Mouse (Mus musculus) myocyte (in vitro differentiated cells): ENCODE results near the gene Nepro. TPM values are rescaled to one million over a fixed set of nuclear protein-coding genes. Genes with fewer than 3 reads are reported as not detected.

ENCODE experiments used
- H3K27me3 ChIP-seq: one replicate; pipeline ENCODE4 v1.6.1; 2011; ENCODE audit not compliant: control insufficient read depth, insufficient read depth, insufficient read length
- H3K36me3 ChIP-seq: one replicate; pipeline ENCODE4 v1.6.1; 2011; ENCODE audit not compliant: control insufficient read depth, insufficient read depth
- H3K4me2 ChIP-seq: one replicate; pipeline ENCODE4 v1.6.1; 2011; ENCODE audit warnings: low read depth, control low read depth
- H3K4me3 ChIP-seq: one replicate; pipeline ENCODE4 v1.5.1; 2011; ENCODE audit warnings: mild to moderate bottlenecking, control low read depth, moderate library complexity
- H3K79me2 ChIP-seq: one replicate; pipeline ENCODE4 v1.6.1; 2011; ENCODE audit not compliant: control insufficient read depth, insufficient read depth
- H3ac ChIP-seq: one replicate; pipeline ENCODE4 v1.6.1; 2011; ENCODE audit not compliant: control insufficient read depth, insufficient read length
- CEBPB ChIP-seq: IDR thresholded peaks from 2 replicates; pipeline ENCODE4 v1.6.1; 2011; ENCODE audit warnings: mild to moderate bottlenecking, moderate library complexity; ENCODE audit not compliant: poor library complexity, insufficient read depth, severe bottlenecking
- E2F4 ChIP-seq: IDR thresholded peaks from one replicate; pipeline ENCODE4 v1.6.1; 2011; ENCODE audit warnings: mild to moderate bottlenecking, control low read depth, moderate library complexity; ENCODE audit not compliant: insufficient read depth
- MAX ChIP-seq: IDR thresholded peaks from one replicate; pipeline ENCODE4 v1.6.1; 2011; ENCODE audit warnings: low read depth, mild to moderate bottlenecking, control low read depth
- MYOD1 ChIP-seq, 3 experiments: IDR thresholded peaks; one replicate each; pipeline ENCODE4 v1.6.1; 2011; ENCODE audit warnings: control low read depth in 2 of 3, low read depth in 2 of 3, mild to moderate bottlenecking in 2 of 3, moderate library complexity in 1 of 3; ENCODE audit not compliant: insufficient read length in 2 of 3, control insufficient read depth in 1 of 3
- MYOG ChIP-seq, 3 experiments: IDR thresholded peaks; one replicate each; pipeline ENCODE4 v1.6.1; 2011; ENCODE audit warnings: control low read depth in 2 of 3, low read depth in 2 of 3, mild to moderate bottlenecking in 2 of 3; ENCODE audit not compliant: insufficient read length in 2 of 3, control insufficient read depth in 1 of 3, insufficient read depth in 1 of 3
- POLR2A ChIP-seq: IDR thresholded peaks from one replicate; pipeline ENCODE4 v1.6.1; 2011; ENCODE audit warnings: low read depth, mild to moderate bottlenecking, control low read depth, moderate library complexity; ENCODE audit not compliant: insufficient read length
- POLR2AphosphoS2 ChIP-seq: IDR thresholded peaks from one replicate; pipeline ENCODE4 v1.6.1; 2011; ENCODE audit warnings: low read depth, control low read depth; ENCODE audit not compliant: insufficient read length
- REST ChIP-seq: IDR thresholded peaks from one replicate; pipeline ENCODE4 v1.6.1; 2011; ENCODE audit warnings: mild to moderate bottlenecking, control low read depth, moderate library complexity; ENCODE audit not compliant: insufficient read depth, insufficient read length
- SRF ChIP-seq: IDR thresholded peaks from one replicate; pipeline ENCODE4 v1.6.1; 2011; ENCODE audit warnings: low read depth; ENCODE audit not compliant: control insufficient read depth, insufficient read length
- TCF12 ChIP-seq: IDR thresholded peaks from one replicate; pipeline ENCODE4 v1.6.1; 2011; ENCODE audit warnings: mild to moderate bottlenecking, control low read depth; ENCODE audit not compliant: poor library complexity, insufficient read depth, severe bottlenecking
- TCF3 ChIP-seq: IDR thresholded peaks from one replicate; pipeline ENCODE4 v1.6.1; 2011; ENCODE audit warnings: low read depth, control low read depth; ENCODE audit not compliant: insufficient read length
- USF1 ChIP-seq: IDR thresholded peaks from one replicate; pipeline ENCODE4 v1.6.1; 2011; ENCODE audit warnings: low read depth, mild to moderate bottlenecking, control low read depth, moderate library complexity
- polyA plus RNA-seq: library from polyadenylated mRNA; unstranded; fragments of >200 nt; fragmentation: generic; extraction: Trizol; gene quantifications from one replicate; pipeline ENCODE4 v1.2.1, GENCODE M21; 2012; ENCODE audit warnings: missing spikeins

The Nepro gene
- polyA plus RNA-seq, 1 experiment = 6.8 TPM

GRCm38 (mm10) chr16:44772577-44772976, 48.5 kb downstream of the Nepro start:
- Histone ChIP-seq H3ac (no peak overlapping the region), H3K4me3 (no peak overlapping the region), H3K27me3 (no peaks in the 10 kb centered on the region), H3K4me2 (no peak overlapping the region), H3K36me3 (no peaks in the 10 kb centered on the region), H3K79me2 (no peaks in the 10 kb centered on the region)
- TF ChIP-seq POLR2AphosphoS2 (no peak), POLR2A (no peak), MAX (no peak), MYOD1 (IDR thresholded peaks at IDR 0.05; ENCODE audit: control insufficient read depth in 1 of 3, insufficient read length in 2 of 3, low read depth in 2 of 3) (no peak), SRF (no peak)

GRCm38 (mm10) chr16:44773673-44774072, 49.6 kb downstream of the Nepro start:
- H3K36me3 ChIP-seq = no peaks in the 10 kb centered on the region
- no peak for TF ChIP-seq TCF3
- no peak for TF ChIP-seq SRF
- no peak for TF ChIP-seq MYOG (IDR thresholded peaks at IDR 0.05; ENCODE audit: control insufficient read depth in 1 of 3, insufficient read depth in 1 of 3, insufficient read length in 2 of 3, low read depth in 2 of 3)
- no peak for TF ChIP-seq POLR2AphosphoS2
- no peak for TF ChIP-seq USF1
- no peak for TF ChIP-seq TCF12
- no peak for TF ChIP-seq POLR2A
- no peak for TF ChIP-seq REST
- no peak for TF ChIP-seq CEBPB
- TF ChIP-seq MYOD1 (IDR thresholded peaks at IDR 0.05; ENCODE audit: control insufficient read depth in 1 of 3, insufficient read length in 2 of 3, low read depth in 2 of 3) = no peak
- H3K4me2 ChIP-seq = no peak overlapping the region
- no peaks in the 10 kb centered on the region for H3K79me2 ChIP-seq
- H3ac ChIP-seq = no peak overlapping the region
- no peak overlapping the region for H3K4me3 ChIP-seq
- H3K27me3 ChIP-seq = no peaks in the 10 kb centered on the region

DNA sequence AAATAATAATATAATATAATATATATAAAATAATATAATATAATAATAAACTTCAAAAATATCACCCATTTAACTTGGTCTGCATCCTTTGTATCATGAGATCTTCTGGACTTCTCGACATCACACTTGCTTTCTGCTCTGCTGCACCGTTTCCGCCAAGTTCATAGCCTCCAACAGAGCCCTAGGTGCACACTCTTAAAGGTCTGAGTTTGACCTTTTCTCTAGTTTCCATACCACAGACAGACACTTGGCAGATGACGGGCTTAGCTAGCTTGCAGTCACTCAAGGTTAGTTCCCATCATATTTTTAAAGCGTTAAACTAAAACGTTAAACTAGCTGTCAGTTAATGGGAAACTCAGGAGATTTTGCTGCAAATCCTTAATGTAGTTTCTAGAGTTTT, 50.1 kb downstream of the Nepro start:
- H3K79me2 ChIP-seq = no peaks in the 10 kb centered on the region
- TF ChIP-seq CEBPB = no peak
- no peak for TF ChIP-seq MAX
- TF ChIP-seq E2F4 = no peak
- no peak for TF ChIP-seq SRF
- no peaks in the 10 kb centered on the region for H3K27me3 ChIP-seq
- H3K4me2 ChIP-seq = no peak overlapping the region
- H3K36me3 ChIP-seq = no peaks in the 10 kb centered on the region
- no peak overlapping the region for H3K4me3 ChIP-seq
- no peak overlapping the region for H3ac ChIP-seq

DNA sequence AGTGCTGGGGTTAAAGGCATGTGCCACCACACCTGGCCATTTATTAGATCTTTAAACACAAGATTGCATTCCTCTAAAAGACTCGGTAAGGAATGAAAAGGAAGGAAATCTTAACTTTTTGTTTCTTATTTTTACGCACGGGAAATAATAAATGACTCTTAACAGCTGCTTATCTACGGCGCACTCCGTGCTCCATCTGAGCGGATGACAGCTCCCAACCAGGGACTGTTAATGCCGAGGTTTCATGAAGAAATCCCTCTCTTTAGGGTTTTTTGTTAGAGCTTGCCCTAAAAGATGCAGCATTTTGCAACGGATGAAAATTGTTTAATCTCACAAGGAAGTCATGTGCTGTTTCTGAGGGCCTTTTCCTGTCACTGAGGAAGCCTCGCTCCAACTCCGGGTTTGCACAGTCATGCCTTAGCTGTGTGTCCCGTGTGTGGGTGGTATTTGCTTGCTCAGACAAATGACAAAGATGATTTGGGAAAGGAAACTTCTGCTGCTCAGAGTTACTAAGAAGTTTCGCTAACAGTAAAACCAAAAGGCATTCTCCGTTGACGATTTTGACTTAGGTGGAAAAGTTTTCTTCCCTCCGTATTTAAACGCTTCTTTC, 54.5 kb downstream of the Nepro start:
- Histone ChIP-seq H3K27me3 (no peaks in the 10 kb centered on the region), H3K36me3 (no peaks in the 10 kb centered on the region), H3K4me3 (no peak overlapping the region), H3K4me2 (no peak overlapping the region), H3ac (no peak overlapping the region), H3K79me2 (no peaks in the 10 kb centered on the region)
- TF ChIP-seq MYOG (IDR thresholded peaks at IDR 0.05; ENCODE audit: control insufficient read depth in 1 of 3, insufficient read depth in 1 of 3, insufficient read length in 2 of 3, low read depth in 2 of 3) (no peak), MYOD1 (IDR thresholded peaks at IDR 0.05; ENCODE audit: control insufficient read depth in 1 of 3, insufficient read length in 2 of 3, low read depth in 2 of 3) (no peak), POLR2A (no peak), TCF12 (no peak), SRF (no peak), CEBPB (no peak), REST (no peak), POLR2AphosphoS2 (no peak)

- Histone ChIP-seq H3K27me3 (no peaks in the 10 kb centered on the region), H3K4me2 (no peak overlapping the region), H3K36me3 (no peaks in the 10 kb centered on the region), H3K4me3 (no peak overlapping the region), H3ac (no peak overlapping the region), H3K79me2 (no peaks in the 10 kb centered on the region)
- TF ChIP-seq MAX = no peak
- TF ChIP-seq SRF = no peak
- TF ChIP-seq TCF3 = no peak
- TF ChIP-seq USF1 = no peak
- TF ChIP-seq TCF12 = no peak
- no peak for TF ChIP-seq POLR2A
- TF ChIP-seq CEBPB = no peak
- TF ChIP-seq MYOD1 (IDR thresholded peaks at IDR 0.05; ENCODE audit: control insufficient read depth in 1 of 3, insufficient read length in 2 of 3, low read depth in 2 of 3) = no peak
- TF ChIP-seq REST = no peak
- no peak for TF ChIP-seq MYOG (IDR thresholded peaks at IDR 0.05; ENCODE audit: control insufficient read depth in 1 of 3, insufficient read depth in 1 of 3, insufficient read length in 2 of 3, low read depth in 2 of 3)
Observed at GRCm38 (mm10) chr16:44779494-44779893, 55.4 kb downstream of the Nepro start.
